Mouse (Mus musculus) heart, postnatal 4 days (tissue): ENCODE data around the gene Gpr107. TPM values are rescaled to one million over a fixed set of nuclear protein-coding genes. Genes with fewer than 3 reads are reported as not detected.
A peak's percentile ranks its signal among the peaks of the same experiment; 100 is the strongest.

Experiments
- DNase-seq: peaks from one replicate; pipeline ENCODE4 v3.0.0; 2021
- total RNA-seq, 2 experiments: library from RNA; stranded (reverse); gene quantifications; 2 replicates each; pipeline ENCODE4 v1.2.3; 2021

The Gpr107 gene
- total RNA-seq: 10 to 100 TPM; 41.6 to 43.0 TPM

- DNase-seq: peak; percentile 86
Measured at GRCm38 (mm10) chr2:31151892-31152812, at the start of gene Gpr107. Gene Gpr107, plus strand, starts transcription at chr2:31152316.

GRCm38 (mm10) chr2:31103321-31103720, 48.8 kb upstream of the Gpr107 start:
- no peak for DNase-seq

DNA sequence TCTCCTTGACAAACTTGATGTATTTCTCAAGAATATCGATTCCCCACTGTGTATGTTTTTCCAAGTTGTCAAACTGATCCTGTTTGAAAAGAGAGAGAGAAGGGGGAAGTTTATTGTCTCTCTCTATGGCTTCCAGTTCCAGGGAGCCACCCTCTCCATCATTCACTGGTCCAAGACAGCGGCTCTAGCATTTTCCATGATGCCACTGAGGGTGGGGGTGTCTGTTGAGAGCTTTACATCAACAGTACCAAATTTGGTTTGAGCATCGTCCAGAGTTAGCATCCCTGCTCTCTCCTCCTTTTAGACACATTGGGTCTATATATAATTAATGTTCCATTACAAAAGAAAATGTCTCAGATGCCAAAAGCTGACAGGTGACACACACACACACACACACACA, 46.8 kb upstream of the Gpr107 start:
- DNase-seq: no peak

DNA sequence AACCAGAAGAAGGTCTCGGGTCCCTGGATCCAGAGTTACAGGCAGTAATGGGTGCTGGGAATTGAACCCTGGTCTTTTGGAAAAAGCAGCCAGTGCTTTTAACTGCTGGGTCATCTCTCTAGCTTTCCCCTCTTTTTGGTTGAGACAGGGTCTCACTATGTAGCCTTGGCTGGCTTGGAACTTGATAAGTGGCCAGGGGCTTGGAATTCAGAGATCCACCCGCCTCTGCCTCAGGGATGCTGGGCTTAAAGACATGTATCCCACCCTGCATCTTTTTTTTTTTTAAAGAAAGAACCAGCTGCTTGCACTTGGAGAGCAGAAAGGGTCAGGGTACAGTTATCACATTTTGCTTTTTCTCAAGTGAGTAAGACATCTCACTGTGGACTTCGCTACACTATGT, 46.1 kb upstream of the Gpr107 start:
- no peak for DNase-seq

GRCm38 (mm10) chr2:31106621-31107320, 45.3 kb upstream of the Gpr107 start:
- DNase-seq: peak; percentile 65

DNA sequence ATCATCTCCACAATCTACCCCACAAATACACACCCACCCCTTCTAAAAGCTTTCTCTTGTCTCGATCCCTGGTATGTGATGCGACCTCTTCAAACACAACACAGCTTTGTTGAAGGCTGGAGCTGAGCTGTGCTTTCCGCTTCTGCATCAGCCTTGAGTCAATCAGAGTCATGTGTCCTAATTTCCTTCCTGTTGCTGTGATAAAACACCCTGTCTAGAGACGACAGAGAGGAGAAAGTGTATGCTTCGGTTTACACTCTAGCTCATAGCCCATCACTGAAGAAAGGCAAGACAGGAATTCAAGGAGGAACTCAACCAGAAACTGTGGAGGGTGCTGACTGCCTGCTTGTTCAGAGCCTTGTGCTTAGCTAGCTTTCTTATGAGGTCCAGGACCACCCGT, 43.9 kb upstream of the Gpr107 start:
- no peak for DNase-seq

GRCm38 (mm10) chr2:31109960-31110548, 42.1 kb upstream of the Gpr107 start:
- no peak for DNase-seq

DNA sequence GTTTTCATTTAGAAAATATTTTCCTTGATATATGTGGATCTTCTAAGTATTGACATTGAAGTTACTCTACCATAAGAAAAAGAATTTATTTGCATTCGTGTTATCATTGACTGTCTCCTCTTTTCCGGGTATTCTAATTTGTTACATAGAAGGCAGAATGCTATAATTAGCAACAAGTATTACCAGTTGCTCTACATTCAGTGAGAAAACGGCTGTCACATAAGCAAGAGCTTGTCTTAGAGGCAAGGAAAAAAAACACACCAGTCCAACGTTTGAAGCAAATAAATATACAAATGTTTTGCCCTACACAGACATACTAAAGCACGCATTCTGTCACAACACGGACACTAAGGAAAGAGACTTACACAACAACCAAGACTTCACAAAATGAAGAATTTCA, 40.4 kb upstream of the Gpr107 start:
- no peak for DNase-seq

DNA sequence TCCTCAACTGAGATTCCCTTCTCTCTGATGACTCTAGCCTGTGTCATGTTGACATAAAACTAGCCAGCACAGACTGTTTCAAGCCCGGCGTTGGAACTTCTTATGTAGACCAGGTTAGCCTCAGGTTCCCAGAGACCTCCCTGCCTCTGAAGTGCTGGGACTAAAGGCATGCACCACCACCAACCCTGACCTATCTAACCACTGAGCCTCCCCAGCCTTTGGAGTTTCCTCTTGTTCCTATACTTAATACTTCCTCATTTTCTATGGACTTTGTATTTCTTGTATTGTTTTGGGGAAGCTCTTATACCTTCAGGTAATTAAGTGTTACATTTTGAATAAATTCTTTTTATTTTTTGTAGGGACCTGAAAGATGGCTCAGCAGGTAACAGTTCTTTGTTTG, 37.9 kb upstream of the Gpr107 start:
- DNase-seq: no peak

DNA sequence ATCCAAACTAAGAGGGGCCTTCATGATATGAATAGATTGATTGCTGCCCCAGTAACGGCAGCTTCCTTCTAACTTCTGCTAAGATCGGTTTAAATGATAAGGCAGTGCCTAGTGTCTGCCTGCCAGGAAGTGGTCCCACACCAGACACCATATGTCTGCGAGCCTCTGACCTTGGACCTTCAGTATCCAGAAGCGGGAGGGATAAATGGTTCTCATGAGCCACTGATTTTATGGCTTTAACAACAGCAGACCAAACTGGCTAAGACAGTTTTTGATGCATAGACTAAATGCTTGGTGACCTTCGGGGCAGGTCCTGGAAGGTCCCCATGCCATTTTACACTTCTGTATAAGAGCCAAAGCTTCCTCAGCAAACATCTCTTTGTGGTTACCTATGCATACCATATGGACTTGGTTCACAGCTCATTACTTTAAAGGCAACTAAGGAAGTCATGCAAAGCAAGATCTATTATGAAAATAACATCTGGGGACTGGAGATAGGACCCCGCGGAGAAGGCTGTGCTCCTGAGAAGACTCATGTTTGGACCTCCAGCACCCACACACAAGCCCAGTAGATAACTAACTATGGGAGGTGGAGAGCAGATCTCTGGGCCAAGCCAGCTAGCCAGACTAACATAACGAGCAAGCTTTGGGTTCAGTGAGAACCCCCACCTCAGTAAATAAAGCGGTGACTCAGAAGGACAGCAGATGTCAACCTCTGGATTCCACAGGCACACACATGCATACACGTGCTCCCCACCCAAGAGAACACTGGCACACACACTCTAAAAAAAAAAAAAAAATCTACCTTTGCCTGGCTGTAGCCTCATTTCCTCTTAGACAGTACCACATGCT, 36.8 kb upstream of the Gpr107 start:
- no peak for DNase-seq

- DNase-seq: no peak
Measured at GRCm38 (mm10) chr2:31115943-31116731, 36.0 kb upstream of the Gpr107 start.

GRCm38 (mm10) chr2:31118211-31118610, 33.9 kb upstream of the Gpr107 start:
- no peak for DNase-seq

GRCm38 (mm10) chr2:31118639-31119380, 33.3 kb upstream of the Gpr107 start:
- DNase-seq: no peak

DNA sequence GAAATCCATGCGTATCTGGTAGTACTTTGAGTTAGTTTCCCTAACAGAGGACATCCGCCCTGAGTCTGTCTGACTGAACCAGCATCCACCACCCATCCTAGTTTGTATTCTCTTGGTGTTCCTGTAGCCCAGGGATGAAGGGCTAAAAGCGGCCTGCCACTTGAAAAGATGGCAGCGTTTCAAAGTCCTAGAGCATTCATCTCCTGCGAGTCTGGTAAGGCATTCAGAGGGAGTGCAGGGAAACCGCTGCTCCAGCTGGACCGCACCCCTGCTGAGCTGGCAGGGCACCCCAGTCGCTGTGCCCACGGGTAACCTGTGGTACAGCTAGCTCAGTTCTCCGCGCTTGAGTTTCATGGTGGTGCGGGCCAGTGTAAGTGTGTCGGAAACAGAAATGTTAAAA, 32.3 kb upstream of the Gpr107 start:
- peak; percentile 74 for DNase-seq

DNA sequence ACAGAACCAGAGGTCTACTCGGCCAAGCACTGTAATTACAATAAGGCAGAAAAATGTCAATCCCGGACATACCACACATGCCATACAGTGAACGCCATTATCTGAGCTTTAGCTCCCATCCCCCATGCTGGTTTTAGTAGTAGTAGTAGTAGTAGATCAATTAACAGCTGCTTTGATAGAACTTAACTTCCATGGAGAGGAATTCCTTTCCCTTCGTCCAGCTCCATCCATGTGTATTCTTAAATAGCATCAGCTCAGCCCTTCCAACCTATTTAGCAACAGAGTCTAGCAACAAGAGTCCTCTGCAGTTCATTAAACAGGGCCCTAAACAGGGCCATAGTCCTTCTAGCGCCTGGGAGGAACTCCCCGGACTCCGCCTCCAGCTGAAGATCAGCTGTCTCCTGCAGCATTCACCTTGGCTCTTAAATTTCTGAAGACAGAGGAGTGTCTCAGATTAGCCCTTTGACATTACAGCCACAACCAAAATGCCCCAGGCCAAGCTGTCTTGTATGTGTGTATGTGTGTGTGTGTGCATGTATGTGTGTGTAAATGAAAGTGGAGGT, 30.9 kb upstream of the Gpr107 start:
- DNase-seq: no peak

GRCm38 (mm10) chr2:31122806-31123205, 29.3 kb upstream of the Gpr107 start:
- no peak for DNase-seq

- no peak for DNase-seq
Measured at GRCm38 (mm10) chr2:31123493-31123892, 28.6 kb upstream of the Gpr107 start.

DNA sequence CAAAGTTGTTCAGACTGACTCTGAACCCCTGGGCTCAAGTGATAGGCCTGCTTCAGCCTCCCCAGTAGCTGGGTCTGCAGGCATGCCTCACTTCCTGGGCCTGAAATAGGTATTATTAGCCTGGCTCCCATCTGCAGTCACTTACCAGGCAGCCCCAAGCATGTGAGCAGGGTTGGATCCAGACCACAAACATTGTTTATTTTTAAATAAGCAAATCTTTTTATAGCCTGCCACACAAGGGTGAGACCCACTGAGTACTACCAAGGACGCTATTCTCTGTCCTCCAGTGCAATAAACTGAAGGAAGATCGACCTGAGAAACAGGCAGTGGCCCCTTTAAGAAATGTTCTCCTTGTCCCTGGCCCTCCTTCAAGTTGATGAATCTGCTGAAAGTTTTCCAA, 27.4 kb upstream of the Gpr107 start:
- DNase-seq: no peak

GRCm38 (mm10) chr2:31125156-31125555, 27.0 kb upstream of the Gpr107 start:
- DNase-seq: no peak

GRCm38 (mm10) chr2:31126048-31126447, 26.1 kb upstream of the Gpr107 start:
- DNase-seq: no peak
